Mouse (Mus musculus): ENCODE data around the gene Gps2. TPM values are rescaled to one million over a fixed set of nuclear protein-coding genes. Genes with fewer than 3 reads are reported as not detected.
A peak's percentile ranks its signal among the peaks of the same experiment; 100 is the strongest.

The Gps2 gene
- polyA plus RNA-seq, 1 experiment from 2014 or later = 86.2 TPM

GRCm38 (mm10) chr11:69878952-69879351 lies 34.7 kb upstream of the Gps2 start:
- H3K36me3 ChIP-seq = no peaks in the 10 kb centered on the region
- no peak overlapping the region for H3K27ac ChIP-seq
- H3K4me3 ChIP-seq (replicated peaks) = peak overlapping the region; percentile 63

GRCm38 (mm10) chr11:69879711-69880110 lies 34.0 kb upstream of the Gps2 start:
- Histone ChIP-seq H3K36me3 (no peaks in the 10 kb centered on the region), H3K27me3 (no peaks in the 10 kb centered on the region), H3K4me2 (peak overlapping the region; percentile 80), H3K4me3 (replicated peaks) (peak overlapping the region; percentile 63), H3K9ac (peak overlapping the region; percentile 69), H3K27ac (peak overlapping the region; percentile 97), H3K4me1 (peaks cover 67% of the 10 kb centered on the region), H3K9me3 (replicated peaks) (no peaks in the 10 kb centered on the region)
- no peak for ATAC-seq (replicated peaks; ENCODE audit: low FRiP score)
- WGBS = 44% methylated on average over 15 of the region's 15 CpGs

More at GRCm38 (mm10) chr11:69878952-69879351, 34.7 kb upstream of the Gps2 start:
- Histone ChIP-seq H3K9ac (peak overlapping the region; percentile 15), H3K27me3 (no peaks in the 10 kb centered on the region), H3K4me1 (peaks cover 61% of the 10 kb centered on the region), H3K4me2 (peak overlapping the region; percentile 80), H3K9me3 (replicated peaks) (no peaks in the 10 kb centered on the region)
- ATAC-seq (replicated peaks; ENCODE audit: low FRiP score) = no peak
- 89% methylated on average over 6 of the region's 6 CpGs for WGBS

DNA sequence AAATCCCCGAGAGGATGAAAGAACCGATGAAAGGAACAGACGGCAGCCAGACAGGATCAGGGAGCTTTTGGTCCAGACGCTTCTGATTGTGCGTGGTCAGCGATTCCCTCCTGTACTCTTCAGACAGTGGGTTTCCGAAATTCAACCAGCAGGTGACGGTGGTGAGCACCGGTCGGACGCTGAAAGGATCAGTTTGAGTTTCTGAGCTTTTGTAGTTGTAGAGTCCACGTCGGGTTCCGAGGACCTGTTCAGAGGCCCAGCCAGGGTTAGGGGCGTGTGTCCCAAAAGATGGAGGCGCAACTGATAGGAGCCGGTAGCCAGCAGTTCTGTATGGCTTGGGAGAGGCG lies 33.2 kb upstream of the Gps2 start:
- H3K27me3 ChIP-seq = no peaks in the 10 kb centered on the region
- no peaks in the 10 kb centered on the region for H3K36me3 ChIP-seq
- peak overlapping the region; percentile 69 for H3K9ac ChIP-seq
- H3K4me2 ChIP-seq = peak overlapping the region; percentile 80
- peak overlapping the region; percentile 97 for H3K27ac ChIP-seq
- no peak; the same call in 1 of the 2 replicates for ATAC-seq (replicated peaks; ENCODE audit: low FRiP score)
- no peaks in the 10 kb centered on the region for H3K9me3 ChIP-seq (replicated peaks)
- H3K4me1 ChIP-seq = peaks cover 67% of the 10 kb centered on the region
- under 1% methylated on average over 18 of the region's 18 CpGs for WGBS
- peak overlapping the region; percentile 63 for H3K4me3 ChIP-seq (replicated peaks)

GRCm38 (mm10) chr11:69880853-69881603 lies 32.7 kb upstream of the Gps2 start, which contains the start of gene Kctd11:
TSS of gene Kctd11 (minus strand) at chr11:69881406.
- Histone ChIP-seq H3K4me3 (replicated peaks) (peak within 1 kb of the TSS; percentile 63), H3K27me3 (no peaks in the 10 kb centered on the region), H3K27ac (peak within 1 kb of the TSS; percentile 97), H3K4me1 (peaks cover 64% of the 10 kb centered on the region), H3K4me2 (peak within 1 kb of the TSS; percentile 80), H3K9me3 (replicated peaks) (no peaks in the 10 kb centered on the region), H3K36me3 (no peaks in the 10 kb centered on the region), H3K9ac (peak within 1 kb of the TSS; percentile 69)
- under 1% methylated on average over 46 of the region's 46 CpGs for WGBS
- ATAC-seq (replicated peaks; ENCODE audit: low FRiP score) = peak; percentile 92

DNA sequence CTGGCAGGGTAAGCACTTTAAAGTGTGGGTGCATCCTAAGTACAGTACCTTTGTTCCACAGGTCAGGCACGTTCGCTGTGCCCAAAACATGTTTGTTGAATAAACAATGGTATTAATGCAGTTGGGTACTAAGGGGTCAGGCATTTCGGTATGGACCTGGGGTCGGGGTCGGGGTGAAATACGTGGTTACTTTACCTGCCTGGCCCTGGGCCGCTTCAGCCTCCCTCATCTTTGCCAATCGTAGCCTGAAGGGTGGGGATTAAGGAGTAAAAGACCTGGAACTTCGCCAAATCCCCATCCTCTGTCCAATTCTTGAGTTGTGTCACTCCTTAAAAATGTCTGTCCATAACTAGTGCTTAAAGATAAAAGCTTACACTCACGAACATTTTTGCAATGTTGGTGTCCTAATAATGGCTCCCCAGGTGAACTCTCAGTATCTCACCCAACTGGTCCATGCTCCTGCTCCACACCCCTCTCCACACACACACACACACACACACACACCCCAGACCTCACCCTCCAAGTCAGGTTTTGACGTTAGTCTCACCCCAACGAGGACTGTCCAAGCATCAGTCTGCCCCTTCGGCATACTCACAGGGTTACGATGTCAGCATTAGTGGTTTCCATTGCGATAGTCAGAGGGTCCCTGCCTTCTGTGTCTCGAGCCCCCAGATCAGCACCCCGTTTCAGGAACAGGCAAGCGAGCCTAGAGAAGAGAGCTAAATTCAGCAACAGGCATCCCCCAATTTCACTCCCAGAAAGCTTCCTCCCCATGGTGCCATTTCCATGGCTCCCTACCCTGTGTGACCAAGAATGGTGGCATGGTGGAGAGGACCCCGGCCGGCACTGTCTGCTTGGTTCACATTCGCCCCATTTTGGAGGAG lies 31.7 kb upstream of the Gps2 start:
- no peak for ATAC-seq (replicated peaks; ENCODE audit: low FRiP score)
- no peaks in the 10 kb centered on the region for H3K9me3 ChIP-seq (replicated peaks)
- peak overlapping the region; percentile 69 for H3K9ac ChIP-seq
- H3K4me1 ChIP-seq = peaks cover 55% of the 10 kb centered on the region
- 55% methylated on average over 21 of the region's 21 CpGs for WGBS
- peak overlapping the region; percentile 97 for H3K27ac ChIP-seq
- H3K27me3 ChIP-seq = no peaks in the 10 kb centered on the region
- H3K4me2 ChIP-seq = peak overlapping the region; percentile 80
- H3K4me3 ChIP-seq (replicated peaks) = peak overlapping the region; percentile 63
- no peaks in the 10 kb centered on the region for H3K36me3 ChIP-seq

- Histone ChIP-seq H3K9ac (no peak overlapping the region), H3K4me3 (replicated peaks) (no peak overlapping the region), H3K4me2 (no peak overlapping the region), H3K4me1 (peaks cover 45% of the 10 kb centered on the region), H3K9me3 (replicated peaks) (no peaks in the 10 kb centered on the region), H3K36me3 (no peaks in the 10 kb centered on the region), H3K27ac (no peak overlapping the region), H3K27me3 (no peaks in the 10 kb centered on the region)
- WGBS = 68% methylated on average over 4 of the region's 4 CpGs
- no peak for ATAC-seq (replicated peaks; ENCODE audit: low FRiP score)
These were observed 30.6 kb upstream of the Gps2 start for GRCm38 (mm10) chr11:69883066-69883465.

DNA sequence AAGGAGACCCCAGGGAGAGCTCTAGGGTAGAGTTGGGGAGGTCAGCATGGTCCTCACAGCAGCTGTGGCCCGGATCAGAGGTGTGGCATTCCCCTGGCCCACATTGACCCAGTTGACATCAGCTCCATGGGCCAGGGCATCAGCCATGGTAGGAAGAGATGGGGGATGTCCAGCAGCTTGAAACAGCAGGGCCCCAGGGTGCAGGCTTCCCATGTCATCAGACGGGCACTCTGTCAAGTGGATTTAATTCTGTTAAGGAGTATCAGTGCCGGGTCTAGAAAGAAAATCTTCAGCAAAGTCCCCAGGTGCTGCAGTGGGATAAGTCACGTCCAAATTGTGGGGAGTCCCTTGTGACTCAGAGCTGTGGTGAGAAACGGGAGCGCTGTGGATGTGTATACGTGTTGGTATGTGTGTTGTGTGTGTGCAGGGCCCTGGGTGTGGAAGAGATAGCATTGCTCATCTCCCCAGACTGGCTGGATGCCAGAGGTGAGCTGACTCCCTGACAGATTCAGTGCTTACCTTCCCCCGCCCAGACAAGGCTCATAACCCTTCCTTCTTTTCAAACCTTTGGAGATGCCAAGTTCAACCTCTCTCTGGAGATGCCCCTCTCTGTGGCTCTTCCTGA lies 30.0 kb upstream of the Gps2 start:
- Histone ChIP-seq H3K4me1 (peaks cover 40% of the 10 kb centered on the region), H3K4me3 (replicated peaks) (no peak overlapping the region), H3K9ac (no peak overlapping the region), H3K27me3 (no peaks in the 10 kb centered on the region), H3K9me3 (replicated peaks) (no peaks in the 10 kb centered on the region), H3K27ac (peak overlapping the region; percentile 32; the same call in 1 of the 2 replicates), H3K36me3 (no peaks in the 10 kb centered on the region), H3K4me2 (no peak overlapping the region)
- 87% methylated on average over 8 of the region's 8 CpGs for WGBS
- ATAC-seq (replicated peaks; ENCODE audit: low FRiP score) = no peak

DNA sequence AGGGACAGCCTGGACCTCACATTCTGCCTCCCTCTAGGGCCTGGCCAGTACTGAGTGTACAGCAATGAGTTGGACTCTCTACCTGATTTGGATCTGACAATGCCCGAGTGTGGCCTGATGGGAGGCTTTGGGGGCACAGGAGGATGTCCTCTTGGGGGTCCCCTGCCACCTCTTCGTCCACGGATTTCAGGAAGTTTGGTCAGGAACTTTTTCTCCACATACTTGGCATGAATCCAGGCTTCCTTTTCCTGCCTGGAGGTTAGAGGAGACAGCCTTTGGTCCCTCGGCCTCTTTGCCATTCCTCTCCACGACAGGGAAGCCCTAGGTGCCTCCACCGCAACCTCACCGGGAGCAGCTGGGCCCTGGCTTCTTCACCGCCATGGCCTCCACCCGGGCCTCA lies 29.4 kb upstream of the Gps2 start:
- Histone ChIP-seq H3K4me2 (0 out of 2 replicates have a peak overlapping the region, but pooled peaks have one; percentile 22), H3K27me3 (no peaks in the 10 kb centered on the region), H3K4me3 (replicated peaks) (0 out of 2 replicates have a peak overlapping the region, but pooled peaks have one; percentile 3), H3K36me3 (no peaks in the 10 kb centered on the region), H3K4me1 (peaks cover 34% of the 10 kb centered on the region), H3K9me3 (replicated peaks) (no peaks in the 10 kb centered on the region), H3K9ac (no peak overlapping the region), H3K27ac (peak overlapping the region; percentile 39; the same call in 1 of the 2 replicates)
- WGBS = 48% methylated on average over 9 of the region's 9 CpGs
- no peak for ATAC-seq (replicated peaks; ENCODE audit: low FRiP score)

DNA sequence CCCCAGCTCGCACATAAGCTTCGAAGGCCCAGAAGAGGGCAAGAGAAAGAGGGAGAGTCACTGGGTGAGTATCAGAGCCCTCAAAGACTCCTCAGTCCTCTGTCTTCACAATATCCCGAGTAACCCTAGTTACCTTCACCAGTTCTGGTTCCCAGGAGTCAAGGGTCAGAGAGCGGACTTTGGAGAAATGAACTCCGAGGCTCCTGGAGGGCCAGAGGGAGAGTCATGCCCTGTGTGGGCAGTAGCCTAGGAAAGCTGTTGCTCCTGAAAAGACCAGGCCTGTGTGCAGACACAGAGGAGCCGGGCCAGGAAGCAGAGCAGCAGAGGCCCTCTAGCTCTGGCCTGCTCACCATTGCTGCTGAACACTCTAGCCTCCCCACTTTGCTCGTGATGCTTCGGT lies 29.0 kb upstream of the Gps2 start:
- no peaks in the 10 kb centered on the region for H3K27me3 ChIP-seq
- H3K4me2 ChIP-seq = 0 out of 2 replicates have a peak overlapping the region, but pooled peaks have one; percentile 22
- no peak for ATAC-seq (replicated peaks; ENCODE audit: low FRiP score)
- H3K4me3 ChIP-seq (replicated peaks) = 0 out of 2 replicates have a peak overlapping the region, but pooled peaks have one; percentile 3
- H3K4me1 ChIP-seq = peaks cover 29% of the 10 kb centered on the region
- H3K9ac ChIP-seq = no peak overlapping the region
- WGBS = 69% methylated on average over 8 of the region's 8 CpGs
- H3K9me3 ChIP-seq (replicated peaks) = no peaks in the 10 kb centered on the region
- no peaks in the 10 kb centered on the region for H3K36me3 ChIP-seq
- H3K27ac ChIP-seq = peak overlapping the region; percentile 39; the same call in 1 of the 2 replicates

- H3K9me3 ChIP-seq (replicated peaks) = no peaks in the 10 kb centered on the region
- ATAC-seq (replicated peaks; ENCODE audit: low FRiP score) = no peak
- no peaks in the 10 kb centered on the region for H3K27me3 ChIP-seq
- no peaks in the 10 kb centered on the region for H3K36me3 ChIP-seq
- H3K4me1 ChIP-seq = peaks cover 14% of the 10 kb centered on the region
- 64% methylated on average over 8 of the region's 8 CpGs for WGBS
- H3K9ac ChIP-seq = no peak overlapping the region
- H3K4me2 ChIP-seq = no peak overlapping the region
- no peak overlapping the region for H3K27ac ChIP-seq
- no peak overlapping the region for H3K4me3 ChIP-seq (replicated peaks)
These were observed 26.6 kb upstream of the Gps2 start for GRCm38 (mm10) chr11:69886907-69887635.

- no peak overlapping the region for H3K27ac ChIP-seq
- H3K4me1 ChIP-seq = peaks cover 3% of the 10 kb centered on the region
- no peak overlapping the region for H3K9ac ChIP-seq
- no peaks in the 10 kb centered on the region for H3K27me3 ChIP-seq
- WGBS = 65% methylated on average over 4 of the region's 4 CpGs
- H3K9me3 ChIP-seq (replicated peaks) = no peaks in the 10 kb centered on the region
- ATAC-seq (replicated peaks; ENCODE audit: low FRiP score) = no peak
- H3K4me2 ChIP-seq = no peak overlapping the region
- H3K36me3 ChIP-seq = no peaks in the 10 kb centered on the region
- H3K4me3 ChIP-seq (replicated peaks) = no peak overlapping the region
These were observed 22.2 kb upstream of the Gps2 start for GRCm38 (mm10) chr11:69891482-69891881.
